Mouse (Mus musculus): ENCODE data around the gene Tmc3.

- TF ChIP-seq CTCF (IDR thresholded peaks at IDR 0.05; ENCODE audit: insufficient read depth, low read length) (no peak), POLR2A (IDR thresholded peaks at IDR 0.05; ENCODE audit: borderline replicate concordance, extremely low read depth, low read depth, low read length) (no peak)
Observed at GRCm38 (mm10) chr7:83635726-83636125, 51.0 kb downstream of the Tmc3 start.

Measured in lung, adult 2 months (tissue).